Mouse (Mus musculus) hematopoietic stem cell, adult 5-6 weeks (primary cell): ENCODE data around the gene Anks1. TPM values are rescaled to one million over a fixed set of nuclear protein-coding genes. Genes with fewer than 3 reads are reported as not detected.

Source experiments
- total RNA-seq: library from RNA; stranded (forward); fragments of 172-1452, 232-1000 nt; gene quantifications from 2 replicates; pipeline ENCODE4 v1.2.3, GENCODE M21; 2017

The Anks1 gene
- total RNA-seq, 1 experiment from 2014 or later, result 46.1 TPM

Other genes starting within 250 kb of the Anks1 start
- gene Spdef, start 180.4 kb upstream of the Anks1 start, total RNA-seq, result not detected in 2 replicates
- gene D17Wsu92e, start 88.7 kb upstream of the Anks1 start, total RNA-seq, result 53.9 and 68.7 TPM in 2 replicates
- gene Snrpc, start 71.2 kb upstream of the Anks1 start, total RNA-seq, result 75.7 and 108 TPM in 2 replicates
- 7.4 and 9.2 TPM in 2 replicates for gene Uhrf1bp1, start 52.9 kb upstream of the Anks1 start, total RNA-seq
- 31.2 and 57.5 TPM in 2 replicates for gene Taf11, start 538 bp downstream of the Anks1 start, total RNA-seq
- 2.3 and 3.6 TPM in 2 replicates for gene Tcp11, start 171.3 kb downstream of the Anks1 start, total RNA-seq
- 3.8 and 10.1 TPM in 2 replicates for gene Scube3, start 232.8 kb downstream of the Anks1 start, total RNA-seq